Mouse (Mus musculus) right cerebral cortex, adult 18-20 months (tissue): ENCODE data around the gene Nudt4.

Source experiments
- DNase-seq: peaks from one replicate; pipeline ENCODE4 v3.0.0; 2022; ENCODE audit warnings: mixed read lengths

Nudt4 gene

DNA sequence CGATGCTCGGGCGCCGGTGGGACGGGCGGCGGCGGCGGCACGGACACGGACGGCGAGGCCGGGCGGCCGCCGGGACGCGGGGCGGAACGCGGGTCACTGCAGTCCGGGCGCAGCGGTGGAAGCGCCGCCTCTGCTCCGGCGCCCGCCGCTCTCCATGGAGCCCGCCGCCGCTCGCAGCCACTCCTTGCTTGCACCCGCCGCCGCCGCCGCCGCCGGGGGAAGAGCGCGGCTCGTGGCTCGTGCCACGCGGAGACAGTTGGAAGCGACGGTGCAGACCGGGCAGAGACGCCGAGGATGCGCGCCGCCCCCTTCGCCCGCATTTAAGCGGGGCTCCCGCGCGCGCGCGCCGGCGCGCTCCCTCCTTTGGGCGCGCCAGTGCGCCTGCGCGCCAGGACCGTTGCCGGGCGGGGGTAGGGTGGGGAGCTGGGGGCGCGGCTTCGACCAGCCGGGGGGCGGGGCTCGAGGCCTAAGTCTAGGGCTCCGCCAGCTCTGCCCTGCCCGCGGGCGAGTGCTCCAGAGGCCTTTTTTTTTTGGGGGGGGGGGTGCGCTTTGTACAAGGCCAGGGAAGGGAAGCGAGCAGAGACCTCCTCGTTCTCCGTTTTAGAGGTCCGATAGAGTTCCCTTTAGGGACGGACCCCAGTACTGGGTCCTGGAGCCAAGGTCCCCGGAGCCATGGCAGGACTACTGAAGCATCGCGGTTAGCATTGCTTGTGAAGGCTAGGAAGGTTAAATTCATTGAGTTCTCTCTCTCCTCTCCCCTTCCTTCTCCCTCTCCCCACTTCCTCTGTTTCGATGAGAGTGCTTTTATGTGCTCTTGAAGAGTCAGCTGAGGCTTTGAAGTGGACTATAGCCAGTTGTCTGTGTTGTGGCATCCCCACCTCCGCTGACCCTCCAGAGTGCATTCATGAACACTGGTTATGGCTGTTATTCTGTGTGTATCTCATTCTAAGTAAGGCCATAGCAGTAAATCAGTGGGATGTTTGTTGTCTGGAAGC is at the start of gene Nudt4:
Gene Nudt4, minus strand, starts transcription at position 296 of the 995 bp plus-strand sequence.
- DNase-seq = peak; percentile 85

DNA sequence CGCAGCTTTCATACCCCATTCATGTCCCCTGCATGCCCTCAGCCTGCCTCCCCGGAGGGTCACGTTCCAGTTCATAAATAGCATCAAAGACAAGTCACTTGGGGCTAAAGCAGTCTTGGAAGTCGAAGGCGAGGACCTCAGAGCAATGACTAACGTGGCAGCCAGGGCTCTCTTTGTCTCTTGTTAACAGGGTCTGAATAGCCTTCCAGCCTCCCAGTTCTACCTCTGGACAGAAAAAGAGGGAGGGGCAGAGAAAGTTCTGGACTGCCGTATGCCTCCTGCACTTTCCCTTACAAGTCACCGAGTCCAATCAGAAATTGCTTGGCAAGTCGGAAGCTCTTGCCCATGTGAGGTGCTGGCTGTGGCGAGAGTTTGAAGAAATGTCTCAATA is 47.4 kb upstream of the Nudt4 start:
- DNase-seq = no peak

DNA sequence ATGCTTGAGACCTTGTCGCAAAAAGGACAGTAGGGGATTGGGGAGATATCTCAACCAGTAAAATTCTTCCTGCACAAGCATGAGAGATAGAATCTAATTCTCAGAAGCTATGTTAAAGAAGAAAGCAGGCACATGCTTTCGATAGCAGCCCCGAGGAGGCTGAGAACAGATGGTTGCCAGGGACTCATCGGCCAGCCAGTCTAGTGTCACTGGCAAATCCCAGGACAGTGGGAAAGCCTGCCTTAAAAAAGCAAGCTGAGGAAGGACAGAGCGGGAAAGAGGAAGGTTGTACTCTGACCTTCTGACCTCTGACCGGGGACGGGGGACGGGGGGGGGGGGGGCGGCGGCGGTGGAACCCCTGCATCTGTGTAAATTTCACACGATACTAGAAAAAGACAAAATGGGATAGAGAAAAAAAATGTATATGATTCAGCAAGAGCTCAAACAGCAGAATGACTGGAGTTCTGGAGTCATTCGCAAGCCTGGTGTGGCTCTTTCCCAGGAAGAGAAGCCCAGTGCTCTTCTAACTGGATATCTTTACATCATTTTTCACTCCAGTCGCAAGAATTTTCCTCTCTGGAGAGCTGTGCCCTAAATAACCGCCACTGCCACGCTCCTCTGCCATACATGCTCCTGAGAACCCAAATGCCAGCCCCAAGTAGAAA is 46.9 kb upstream of the Nudt4 start:
- peak; percentile 26 for DNase-seq

DNA sequence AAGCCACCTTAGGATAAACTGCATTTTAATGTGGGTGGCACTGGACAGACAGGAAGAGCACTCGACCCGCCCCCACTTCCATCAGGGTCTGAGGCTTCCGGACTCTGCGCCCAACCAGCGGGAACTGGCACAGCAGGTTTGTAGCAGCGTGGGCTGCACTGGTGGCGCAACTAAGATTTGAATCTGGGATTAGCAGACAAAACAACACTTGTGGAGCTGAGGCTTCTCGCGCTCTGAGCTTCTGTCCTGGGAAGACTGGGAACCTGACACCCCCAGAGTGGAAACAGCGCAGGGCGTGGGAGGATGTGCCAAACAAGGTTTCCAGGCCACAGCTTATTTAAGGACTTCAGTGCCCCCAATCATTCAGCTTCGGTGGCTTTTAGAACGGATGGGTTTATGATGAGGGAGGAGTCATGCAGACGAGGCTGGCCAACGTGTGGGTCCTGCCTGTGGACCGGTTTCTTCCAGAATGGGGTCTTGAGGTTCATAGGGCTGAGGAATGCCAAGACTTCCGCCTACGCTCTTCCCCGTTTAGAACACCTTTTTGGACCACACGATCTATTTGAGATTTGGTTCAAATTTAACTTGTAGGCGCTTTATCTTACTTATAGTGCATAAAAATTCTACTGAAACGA is 41.1 kb upstream of the Nudt4 start:
- peak; percentile 31 for DNase-seq

DNA sequence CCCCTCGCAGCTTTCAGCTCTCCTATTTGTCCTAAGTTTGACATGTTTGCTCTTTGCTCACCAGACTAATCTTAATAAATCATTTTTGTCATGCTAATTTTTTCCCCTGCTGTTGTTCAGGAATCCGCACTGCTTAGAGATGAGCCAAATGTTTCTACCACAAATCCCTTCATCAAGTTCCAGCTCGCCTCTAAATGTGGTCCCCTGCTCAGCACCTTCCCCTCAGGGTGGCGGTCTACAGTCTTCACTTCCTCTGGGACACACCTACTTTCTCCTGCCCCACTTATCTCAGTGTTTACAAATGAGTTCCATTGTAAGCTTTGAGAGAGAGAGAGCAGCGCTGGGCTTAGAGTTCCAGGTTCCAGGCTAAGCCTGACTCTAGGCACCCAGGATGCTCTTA is 36.6 kb upstream of the Nudt4 start:
- DNase-seq = no peak

DNA sequence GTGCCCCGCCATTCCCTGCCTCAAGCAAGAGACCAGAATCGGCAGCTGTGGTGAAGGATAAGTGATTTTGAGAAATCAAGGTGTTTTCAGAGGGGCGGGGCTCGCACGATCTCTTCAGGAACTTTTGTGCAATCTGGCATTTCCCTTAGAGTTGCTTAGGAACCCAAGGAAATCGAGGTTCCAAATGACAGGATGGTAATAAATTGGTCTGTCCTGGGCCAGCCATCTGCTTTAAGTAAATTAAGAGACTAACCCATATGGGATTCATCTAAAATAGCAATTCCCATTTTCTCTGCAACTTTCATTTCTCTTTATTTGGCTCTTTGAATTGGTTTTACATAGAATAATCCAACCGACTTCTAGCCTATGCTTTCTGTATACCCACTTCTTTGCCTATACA is 35.8 kb upstream of the Nudt4 start:
- DNase-seq = no peak

DNA sequence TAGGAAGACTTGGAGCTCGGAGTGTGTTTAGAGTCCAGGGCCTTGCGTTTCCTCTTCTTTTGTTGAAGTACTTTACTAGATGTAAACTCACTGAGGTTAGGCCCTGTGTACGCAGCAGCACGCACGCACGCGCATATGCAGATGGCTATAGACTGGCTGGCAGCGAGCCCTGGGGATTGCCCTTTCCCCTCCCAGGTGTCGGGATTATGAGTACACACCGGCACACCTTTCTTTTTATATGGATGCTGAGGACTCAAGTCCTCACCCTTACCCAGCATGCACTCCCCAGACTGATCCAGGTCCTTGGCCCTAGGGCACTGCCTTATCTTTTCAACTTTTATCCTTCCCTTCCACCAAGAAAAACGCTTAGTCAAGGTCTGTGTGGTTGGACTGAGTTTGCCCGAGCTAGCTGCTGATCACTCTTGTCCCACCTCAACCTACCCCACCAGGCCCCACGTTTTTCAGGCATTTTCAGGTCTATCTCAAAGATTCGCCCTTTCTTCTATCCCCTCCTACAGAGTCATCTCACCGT is 34.2 kb upstream of the Nudt4 start:
- no peak for DNase-seq

DNA sequence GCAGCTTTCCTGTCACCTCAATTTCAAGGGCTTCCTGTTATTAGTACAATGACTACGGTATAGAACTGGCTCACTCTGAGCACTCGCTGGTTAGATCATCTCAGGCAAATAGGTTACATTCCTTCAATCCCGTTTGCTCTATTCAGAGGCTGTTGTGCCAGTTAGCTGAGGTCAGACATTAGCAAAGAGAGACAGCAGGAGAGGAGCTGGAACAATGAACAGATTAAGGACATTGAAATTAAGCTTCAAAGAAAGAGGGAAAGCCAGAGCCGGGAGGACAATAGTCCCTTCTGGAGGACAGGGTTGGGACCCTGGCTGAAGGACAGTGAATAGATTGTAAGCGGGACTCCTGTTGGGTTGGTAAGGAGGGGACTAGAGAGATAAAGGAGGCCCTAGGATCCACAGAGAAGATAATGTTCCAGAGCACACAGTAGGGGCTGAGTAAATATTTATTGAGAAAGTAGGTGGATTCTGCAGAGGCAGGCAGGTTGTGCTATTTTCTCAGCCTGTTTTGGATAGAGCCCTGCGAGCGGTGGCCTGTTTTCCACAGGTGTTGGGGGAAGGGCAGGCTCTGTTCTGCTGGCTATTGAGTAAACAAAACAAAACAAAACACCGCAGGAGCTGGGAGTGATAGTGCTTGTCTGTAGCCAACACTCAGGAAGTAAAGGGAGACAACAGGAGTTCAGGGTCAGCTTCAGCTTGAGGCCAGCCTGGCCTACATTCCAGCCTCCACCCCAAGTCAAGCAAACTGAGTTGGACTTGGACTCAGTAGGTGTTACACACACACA is 32.1 kb upstream of the Nudt4 start:
- no peak for DNase-seq

DNA sequence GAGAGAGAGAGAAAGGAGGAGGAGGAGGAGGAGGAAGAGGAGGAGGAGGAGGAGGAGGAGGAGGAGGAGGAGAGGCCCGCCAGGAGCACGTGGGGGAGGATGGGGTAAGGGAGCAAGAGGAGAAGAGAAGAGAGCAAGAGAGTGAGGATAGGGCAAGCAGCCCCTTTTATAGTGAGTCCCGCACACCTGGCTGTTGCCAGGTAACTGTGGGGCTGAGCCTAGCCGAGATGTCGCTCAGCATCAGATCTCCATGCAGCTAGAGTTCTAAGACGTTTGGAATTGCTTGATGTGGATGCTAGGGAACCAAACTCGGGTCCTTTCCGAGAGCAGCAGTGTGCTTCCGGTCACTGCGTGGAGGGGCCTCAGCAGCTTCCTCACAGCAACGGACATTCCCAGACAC is 30.5 kb upstream of the Nudt4 start:
- no peak for DNase-seq

DNA sequence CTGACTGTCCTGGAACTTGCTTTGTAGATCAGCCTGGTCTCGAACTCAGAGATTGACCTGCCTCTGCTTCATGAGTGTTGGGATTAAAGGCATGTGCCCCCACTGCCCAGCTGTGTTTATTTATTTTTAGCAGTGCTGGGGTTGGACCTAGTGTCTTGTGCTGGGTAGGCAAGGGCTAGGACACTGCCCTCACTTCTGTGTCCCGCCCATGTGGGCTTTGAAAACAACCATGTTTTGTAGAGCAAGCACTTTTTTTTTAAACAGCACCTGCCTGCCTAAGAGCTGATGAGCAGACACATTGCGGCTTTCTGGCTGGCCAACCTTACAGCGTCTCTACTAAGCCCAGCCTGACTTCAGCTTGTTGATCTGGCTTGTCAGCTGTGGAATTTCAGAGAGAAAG is 27.3 kb upstream of the Nudt4 start:
- no peak for DNase-seq

DNA sequence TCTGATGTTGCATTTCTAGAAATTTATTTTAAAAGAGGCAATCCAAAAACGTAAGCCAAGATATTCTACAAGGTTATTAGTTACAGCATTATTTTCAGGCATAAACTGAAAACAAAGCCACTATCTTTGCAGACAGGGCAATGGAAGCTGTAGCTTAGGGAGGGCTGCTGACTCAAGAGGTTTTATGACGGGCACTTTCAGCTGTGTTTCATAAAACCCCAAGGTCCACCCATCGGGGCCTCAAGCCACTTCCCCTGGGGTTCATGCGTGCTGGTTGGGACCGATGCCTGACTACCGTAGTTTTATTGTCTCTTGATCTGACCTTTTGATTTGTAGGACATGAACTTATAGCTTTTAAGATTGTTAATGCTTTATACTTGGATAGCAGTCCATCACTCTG is 26.2 kb upstream of the Nudt4 start:
- no peak for DNase-seq

DNA sequence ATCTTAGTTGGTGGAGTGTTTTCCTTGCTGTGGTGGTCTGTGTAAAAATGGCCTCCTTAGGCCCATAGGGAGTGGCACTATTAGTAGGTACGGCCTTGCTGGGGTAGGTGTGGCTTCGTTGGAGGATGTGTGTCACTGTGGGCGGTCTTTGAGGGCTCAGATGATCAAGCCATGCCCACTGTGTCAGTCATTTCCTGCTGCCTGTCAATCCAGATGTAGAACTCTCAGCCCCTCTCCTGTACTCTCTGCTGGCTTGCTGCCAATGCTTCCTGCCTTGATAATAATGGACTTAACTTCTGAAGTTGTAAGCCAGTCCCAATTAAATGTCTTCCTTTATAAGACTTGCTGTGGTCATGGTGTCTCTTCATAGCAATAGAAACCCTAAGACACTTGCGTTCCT is 25.2 kb upstream of the Nudt4 start:
- no peak for DNase-seq

DNA sequence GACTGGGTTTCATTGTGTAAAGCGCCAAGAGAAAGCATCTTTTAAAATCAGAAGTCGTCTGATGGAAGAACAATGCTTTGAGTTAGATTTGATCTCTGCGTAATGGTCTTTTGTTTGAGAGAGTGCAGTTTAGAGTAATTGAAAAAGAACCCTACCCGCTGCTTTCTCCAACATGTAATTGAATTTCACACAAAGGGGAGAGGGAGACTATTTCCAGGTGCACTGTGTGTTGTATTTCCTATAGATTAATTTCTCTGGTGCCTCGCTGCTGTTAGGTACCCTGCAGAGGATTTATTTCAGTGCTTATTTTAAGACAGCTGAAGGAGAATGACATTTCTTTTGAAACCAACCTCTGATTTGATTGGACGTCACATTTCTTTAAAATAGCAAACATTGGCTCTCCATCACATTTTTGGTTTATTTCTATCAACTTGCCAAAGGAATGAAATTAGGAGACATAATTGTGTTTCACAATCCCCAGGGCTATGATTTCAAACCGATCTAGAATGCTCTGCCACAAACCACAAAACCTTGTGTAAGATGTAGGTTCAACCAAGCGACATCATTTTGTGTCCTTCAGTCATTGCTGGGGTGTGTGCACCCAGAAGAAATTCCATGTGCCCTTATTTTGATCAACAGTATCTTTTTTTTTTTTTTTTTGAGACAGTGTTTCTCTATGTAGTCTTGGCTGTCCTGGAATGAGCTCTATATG is 23.7 kb upstream of the Nudt4 start:
- no peak for DNase-seq

DNA sequence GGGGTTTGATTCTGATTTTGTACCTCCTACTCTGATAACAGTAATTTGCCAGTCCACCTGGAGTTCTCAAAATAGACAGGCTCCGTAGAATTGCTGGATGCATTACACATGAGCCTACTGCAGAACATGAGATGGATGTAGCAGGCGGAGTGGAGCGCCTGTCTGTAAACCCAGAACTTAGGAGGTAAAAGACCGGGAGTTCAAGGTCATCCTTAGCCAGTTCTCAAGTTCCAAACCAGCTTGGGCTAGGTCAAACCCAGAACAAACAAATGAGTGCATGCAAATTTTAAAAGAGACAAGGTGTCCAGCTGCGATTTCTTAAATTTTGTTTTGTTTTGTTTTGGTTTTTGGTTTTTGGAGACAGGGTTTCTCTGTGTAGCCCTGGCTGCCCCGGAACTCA is 21.6 kb upstream of the Nudt4 start:
- no peak for DNase-seq

DNA sequence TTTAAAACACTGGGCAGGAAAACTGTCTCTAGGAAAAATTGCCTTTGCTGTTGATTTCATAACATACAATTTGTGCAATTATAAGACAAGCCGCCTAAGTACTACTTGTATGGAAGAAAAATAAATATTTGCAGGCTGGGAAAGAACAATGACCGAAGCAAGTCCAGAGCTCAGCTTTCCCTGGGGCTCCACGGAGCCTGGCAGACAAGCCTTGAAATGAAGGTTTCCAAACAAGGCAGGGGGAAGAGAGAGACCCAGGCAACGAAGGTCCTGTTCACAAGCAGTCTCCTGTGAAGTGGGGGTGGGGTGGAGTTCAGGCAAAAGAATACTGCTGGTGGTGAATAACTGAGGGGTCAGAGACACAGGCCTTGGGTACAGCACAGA is 13.6 kb upstream of the Nudt4 start:
- DNase-seq = no peak

DNA sequence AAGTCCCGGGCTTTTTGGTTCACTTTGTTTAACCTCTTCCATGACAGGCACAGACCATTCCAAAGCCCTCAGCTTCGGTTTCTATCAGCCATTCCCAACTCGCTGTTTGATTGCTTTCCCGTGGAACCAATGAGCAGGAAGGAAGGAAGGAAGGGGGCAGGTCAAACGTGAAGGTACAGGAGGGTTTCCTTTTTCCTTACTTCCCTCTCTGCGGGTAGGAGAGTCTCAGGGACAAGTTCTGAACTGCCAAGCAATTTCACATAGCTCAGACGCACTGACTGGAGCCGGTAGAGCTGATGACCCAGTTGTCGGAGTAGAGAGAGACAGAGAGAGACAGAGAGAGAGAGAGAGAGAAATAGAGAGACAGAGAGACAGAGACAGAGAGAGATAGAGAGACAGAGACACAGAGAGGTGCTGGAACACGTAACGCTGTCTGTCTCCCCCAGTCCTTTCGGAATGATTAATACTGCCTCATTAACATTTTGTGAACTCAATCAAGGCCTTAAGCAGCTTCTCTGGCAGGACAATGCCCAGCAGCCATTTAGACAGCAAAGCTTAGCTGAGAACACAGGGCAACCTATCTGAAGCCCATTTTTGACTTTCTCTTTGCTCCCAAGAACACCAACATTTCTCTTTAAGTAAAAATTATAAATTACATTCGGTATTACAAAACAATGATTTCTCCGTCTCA is 13.1 kb upstream of the Nudt4 start:
- DNase-seq = no peak

DNA sequence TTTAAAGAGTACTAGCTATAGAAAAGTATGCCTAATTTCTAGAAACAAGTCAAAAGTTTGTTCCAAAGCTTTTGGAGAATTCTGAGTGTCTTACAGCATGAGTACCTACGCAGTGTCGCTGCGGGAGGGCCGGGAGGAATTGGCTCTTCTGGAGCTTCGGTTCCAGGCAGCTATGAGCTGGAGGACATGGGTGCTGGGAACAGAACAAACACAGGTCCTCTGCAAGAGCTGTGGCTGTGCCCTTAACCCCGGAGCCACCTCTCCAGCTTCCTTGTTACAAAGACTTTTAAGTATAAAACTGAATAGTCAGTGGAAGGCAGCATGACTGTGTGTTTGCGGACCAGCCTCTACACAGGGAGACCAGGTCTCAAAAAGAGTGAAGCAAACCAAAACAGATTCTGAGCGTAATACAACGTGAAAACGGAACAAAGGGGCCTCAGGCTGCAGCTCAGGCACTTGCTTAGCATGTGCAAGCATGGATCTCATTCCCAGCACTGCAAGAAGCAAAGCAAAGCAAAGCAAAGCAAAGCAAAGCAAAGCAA is 12.0 kb upstream of the Nudt4 start:
- no peak for DNase-seq

DNA sequence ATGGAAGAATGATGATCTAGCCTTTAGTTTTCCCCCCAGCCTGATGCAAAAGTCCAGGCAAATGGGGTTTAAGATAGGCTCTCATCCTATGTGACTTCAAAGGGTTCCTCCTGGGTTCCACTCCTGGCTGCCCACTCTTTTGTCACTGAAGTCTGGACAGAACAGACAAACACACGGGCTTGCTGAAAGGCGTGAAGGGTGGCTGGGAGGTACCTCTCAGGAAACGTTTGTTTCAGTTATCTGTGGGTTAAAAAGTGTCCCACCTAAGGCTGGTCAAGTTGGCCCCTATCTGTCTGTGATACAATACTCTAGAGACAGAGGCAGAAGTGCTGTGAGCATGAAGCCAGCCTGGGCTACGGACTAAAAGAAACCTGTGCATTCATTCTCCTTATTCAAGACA is 11.0 kb upstream of the Nudt4 start:
- no peak for DNase-seq

DNA sequence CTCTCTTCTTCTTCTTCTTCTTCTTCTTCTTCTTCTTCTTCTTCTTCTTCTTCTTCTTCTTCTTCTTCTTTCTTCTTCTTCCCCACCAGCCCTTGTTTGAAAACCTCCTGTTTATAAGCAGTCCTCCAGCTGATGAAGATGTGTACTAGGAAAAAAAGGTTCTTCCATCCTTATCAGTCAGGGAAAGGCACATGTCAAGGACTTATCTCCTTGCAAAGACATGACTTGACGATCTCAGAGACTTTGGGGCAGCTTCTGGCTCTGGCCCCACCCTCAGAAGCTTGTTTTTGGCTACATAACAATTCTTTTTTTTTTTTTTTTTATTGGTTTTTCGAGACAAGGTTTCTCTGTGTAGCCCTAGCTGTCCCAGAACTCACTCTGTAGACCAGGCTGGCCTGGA is 5.5 kb upstream of the Nudt4 start:
- DNase-seq = no peak

DNA sequence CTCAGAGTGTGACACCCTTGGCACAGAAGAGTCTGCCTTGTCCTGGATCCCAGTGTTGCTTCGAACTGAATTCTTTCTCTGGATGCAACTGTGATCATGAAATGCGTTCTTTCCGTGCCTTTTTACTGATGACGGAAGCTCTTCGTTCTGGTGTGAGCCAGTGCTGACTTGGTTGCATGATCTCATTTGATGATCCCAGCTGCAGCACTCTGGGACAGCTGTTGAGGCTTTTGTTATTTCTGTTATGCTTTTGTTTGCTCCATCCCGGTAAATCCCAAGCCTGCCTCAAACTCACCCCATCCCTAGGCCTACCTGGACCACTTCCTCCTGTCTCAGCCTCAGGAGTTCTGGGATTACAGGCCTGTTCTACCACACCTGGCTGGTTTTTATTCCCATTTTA is 4.1 kb upstream of the Nudt4 start:
- DNase-seq = no peak

DNA sequence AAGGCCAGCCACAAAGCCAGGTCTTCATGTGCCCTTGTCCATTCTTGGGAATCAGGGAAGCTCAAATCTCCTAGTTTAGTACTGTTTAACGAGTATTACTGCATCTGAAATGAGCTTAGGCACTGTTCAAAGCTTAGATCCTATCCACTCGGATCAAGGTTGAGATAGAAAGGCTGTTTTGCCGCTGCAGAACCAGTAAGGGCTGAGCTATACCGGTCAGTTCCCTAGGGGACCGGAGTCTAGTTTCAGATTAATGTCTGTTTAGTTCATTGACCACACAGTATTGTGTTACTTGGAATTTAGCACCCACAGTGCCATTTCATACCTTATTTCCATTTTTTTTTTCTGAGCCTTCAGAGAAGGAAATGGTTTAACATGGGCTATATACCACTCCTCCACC is 3.6 kb upstream of the Nudt4 start:
- no peak for DNase-seq
